Mouse (Mus musculus) midbrain, embryonic 11.5 days (tissue): ENCODE measurements around the gene Ifnk. TPM values are rescaled to one million over a fixed set of nuclear protein-coding genes. Genes with fewer than 3 reads are reported as not detected.

ENCODE experiments used
- ATAC-seq: fragments of 200-750 bp; cut with Nextera tagmentation; 2 replicates; pipeline ENCODE4 v1.8.0; 2017; ENCODE audit warnings: moderate TSS enrichment, moderate library complexity; ENCODE audit not compliant: low FRiP score
- DNase-seq: peaks from one replicate; pipeline ENCODE4 v3.0.0; 2015; ENCODE audit warnings: low spot score; ENCODE audit errors: missing footprints
- H3K27ac ChIP-seq: fragments of 300-500 bp; sonication (generic); 2 replicates; pipeline ENCODE4 v1.5.1; 2014; ENCODE audit warnings: low read depth, low read length
- H3K27me3 ChIP-seq: fragments of 300-500 bp; sonication (generic); 2 replicates; pipeline ENCODE4 v1.6.1; 2014; ENCODE audit warnings: mild to moderate bottlenecking, low read length, moderate library complexity, mixed read lengths; ENCODE audit not compliant: control insufficient read depth, insufficient read depth
- H3K36me3 ChIP-seq: fragments of 300-500 bp; sonication (generic); 2 replicates; pipeline ENCODE4 v1.6.1; 2014; ENCODE audit warnings: mild to moderate bottlenecking, low read length, moderate library complexity, mixed read lengths; ENCODE audit not compliant: control insufficient read depth, insufficient read depth
- H3K4me1 ChIP-seq: fragments of 300-500 bp; sonication (generic); 2 replicates; pipeline ENCODE4 v1.6.1; 2014; ENCODE audit warnings: low read length; ENCODE audit not compliant: control insufficient read depth, insufficient read depth
- H3K4me2 ChIP-seq: fragments of 300-500 bp; sonication (generic); 2 replicates; pipeline ENCODE4 v1.6.1; 2014; ENCODE audit warnings: mild to moderate bottlenecking, moderate library complexity
- H3K4me3 ChIP-seq: fragments of 300-500 bp; sonication (generic); 2 replicates; pipeline ENCODE4 v1.5.1; 2014; ENCODE audit warnings: low read depth, low read length
- H3K9ac ChIP-seq: fragments of 300-500 bp; sonication (generic); 2 replicates; pipeline ENCODE4 v1.6.1; 2014; ENCODE audit warnings: low read length
- H3K9me3 ChIP-seq: fragments of 300-500 bp; sonication (generic); 2 replicates; pipeline ENCODE4 v1.6.1; 2016; ENCODE audit warnings: low read length; ENCODE audit not compliant: control insufficient read depth
- WGBS: fragments of 180-500 bp; shearing (Covaris S2); extraction: QIAGEN DNeasy Blood & Tissue Kit; methylation state at CpG from one replicate; pipeline ENCODE4 v1.1.7; 2014; 5-methylcytosine and 5-hydroxymethylcytosine counted together
- polyA plus RNA-seq: library from polyadenylated mRNA; unstranded; fragments of >200 nt; fragmentation: Nextera tagmentation; extraction: Ambion mirVana; gene quantifications from 2 replicates; pipeline ENCODE4 v1.2.1, GENCODE M21; 2014

The Ifnk gene
- polyA plus RNA-seq, 1 experiment from 2014 or later: 0.46 TPM

DNA sequence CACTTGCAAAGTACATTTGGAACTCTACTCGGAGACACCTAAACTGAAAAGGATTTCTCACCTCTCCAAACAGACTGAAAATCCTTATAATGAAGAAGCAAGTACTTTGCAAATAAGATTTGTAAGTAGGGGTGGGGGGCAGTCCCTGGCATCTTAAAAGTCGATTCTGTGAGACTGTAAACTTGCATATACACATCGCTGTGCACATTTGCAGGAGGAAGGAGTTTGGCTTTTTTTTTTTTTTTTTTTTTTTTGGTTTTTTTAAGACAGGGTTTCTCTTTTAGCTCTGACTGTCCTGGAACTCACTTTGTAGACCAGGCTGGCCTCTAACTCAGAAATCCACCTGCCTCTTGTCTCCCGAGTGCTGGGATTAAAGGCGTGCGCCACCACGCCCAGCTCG, 31.3 kb upstream of the Ifnk start:
- ATAC-seq: no peak
- H3K4me3 ChIP-seq: no peak overlapping the region
- DNase-seq: no peak
- H3K36me3 ChIP-seq: no peaks in the 10 kb centered on the region
- 87% methylated on average over 8 of the region's 8 CpGs for WGBS
- no peaks in the 10 kb centered on the region for H3K27me3 ChIP-seq
- peaks cover 28% of the 10 kb centered on the region for H3K4me1 ChIP-seq
- no peak overlapping the region for H3K27ac ChIP-seq
- H3K4me2 ChIP-seq: no peak overlapping the region
- no peaks in the 10 kb centered on the region for H3K9me3 ChIP-seq
- no peak overlapping the region for H3K9ac ChIP-seq

DNA sequence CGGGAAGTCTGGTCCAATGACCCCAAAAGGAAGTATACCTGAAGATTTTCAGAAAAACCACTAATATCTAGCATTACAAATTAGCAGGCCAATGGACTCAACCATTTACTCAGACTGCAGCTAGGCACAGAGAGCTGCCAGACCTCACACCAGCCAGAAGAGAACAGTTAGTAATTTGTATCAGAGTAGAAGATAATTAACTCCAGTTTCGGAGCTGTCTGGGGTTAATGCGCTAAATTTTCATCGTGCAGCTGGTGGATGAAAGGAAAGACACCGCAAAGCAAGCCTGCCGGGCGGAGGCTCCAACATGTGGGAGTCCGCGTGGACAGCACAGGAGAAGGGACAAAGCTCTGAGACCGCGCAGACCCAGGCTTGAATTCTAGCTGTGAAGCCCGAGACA, 30.8 kb upstream of the Ifnk start:
- Histone ChIP-seq H3K9me3 (no peaks in the 10 kb centered on the region), H3K9ac (no peak overlapping the region), H3K4me1 (peaks cover 32% of the 10 kb centered on the region), H3K4me2 (no peak overlapping the region), H3K36me3 (no peaks in the 10 kb centered on the region), H3K27ac (no peak overlapping the region), H3K4me3 (no peak overlapping the region), H3K27me3 (no peaks in the 10 kb centered on the region)
- WGBS: 52% methylated on average over 12 of the region's 12 CpGs
- ATAC-seq (no peak), DNase-seq (no peak)

DNA sequence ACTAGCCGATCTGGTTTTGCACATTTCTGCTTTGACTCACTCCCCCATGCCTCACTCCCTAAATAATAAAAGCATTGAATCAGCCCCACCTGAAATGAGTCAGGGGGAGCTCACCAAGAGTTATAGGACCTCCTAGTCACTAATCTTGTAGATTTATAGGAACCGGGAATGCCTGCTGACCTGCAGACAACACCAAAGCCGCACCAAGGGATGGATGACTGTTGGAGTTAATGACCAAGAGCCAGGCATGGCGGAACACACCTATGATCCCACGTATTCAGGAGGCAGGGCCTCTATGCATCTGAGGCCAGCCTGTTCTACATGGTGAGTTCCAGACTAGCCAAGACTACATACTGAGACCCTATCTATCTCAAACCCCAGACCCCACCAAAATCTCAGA, 28.8 kb upstream of the Ifnk start:
- DNase-seq (peak; percentile 82), ATAC-seq (no peak)
- H3K36me3 ChIP-seq: no peaks in the 10 kb centered on the region
- H3K9ac ChIP-seq: no peak overlapping the region
- peaks cover 41% of the 10 kb centered on the region for H3K4me1 ChIP-seq
- no peaks in the 10 kb centered on the region for H3K9me3 ChIP-seq
- H3K4me3 ChIP-seq: no peak overlapping the region
- H3K27me3 ChIP-seq: no peaks in the 10 kb centered on the region
- peak overlapping the region; percentile 22; the same call in 1 of the 2 replicates for H3K4me2 ChIP-seq
- 67% methylated on average over 5 of the region's 5 CpGs for WGBS
- no peak overlapping the region for H3K27ac ChIP-seq

DNA sequence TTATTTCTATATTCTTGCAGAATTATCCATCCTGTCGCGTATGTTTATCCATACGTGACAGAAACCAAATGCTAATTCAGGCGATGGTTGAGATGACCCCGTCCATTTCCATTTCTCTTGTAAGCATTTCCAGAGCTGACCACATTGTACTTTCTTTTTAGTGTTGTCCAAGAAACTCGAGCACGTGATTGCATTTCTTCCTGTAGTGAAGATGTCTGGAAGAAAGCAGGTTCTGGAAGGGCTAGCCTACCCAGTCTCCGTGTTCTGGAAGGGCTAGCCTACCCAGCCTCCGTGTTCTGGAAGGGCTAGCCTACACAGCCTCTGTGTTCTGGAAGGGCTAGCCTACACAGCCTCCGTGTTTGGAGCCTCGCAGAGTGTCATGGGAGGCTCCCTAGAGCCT, 27.8 kb upstream of the Ifnk start:
- Histone ChIP-seq H3K9ac (no peak overlapping the region), H3K27me3 (no peaks in the 10 kb centered on the region), H3K4me2 (peak overlapping the region; percentile 30; the same call in 1 of the 2 replicates), H3K36me3 (no peaks in the 10 kb centered on the region), H3K27ac (no peak overlapping the region; the same call in 1 of the 2 replicates), H3K4me1 (peaks cover 41% of the 10 kb centered on the region), H3K4me3 (peak overlapping the region; percentile 7; the same call in 1 of the 2 replicates), H3K9me3 (no peaks in the 10 kb centered on the region)
- no peak for ATAC-seq
- peak; percentile 85 for DNase-seq
- WGBS: 80% methylated on average over 11 of the region's 11 CpGs

DNA sequence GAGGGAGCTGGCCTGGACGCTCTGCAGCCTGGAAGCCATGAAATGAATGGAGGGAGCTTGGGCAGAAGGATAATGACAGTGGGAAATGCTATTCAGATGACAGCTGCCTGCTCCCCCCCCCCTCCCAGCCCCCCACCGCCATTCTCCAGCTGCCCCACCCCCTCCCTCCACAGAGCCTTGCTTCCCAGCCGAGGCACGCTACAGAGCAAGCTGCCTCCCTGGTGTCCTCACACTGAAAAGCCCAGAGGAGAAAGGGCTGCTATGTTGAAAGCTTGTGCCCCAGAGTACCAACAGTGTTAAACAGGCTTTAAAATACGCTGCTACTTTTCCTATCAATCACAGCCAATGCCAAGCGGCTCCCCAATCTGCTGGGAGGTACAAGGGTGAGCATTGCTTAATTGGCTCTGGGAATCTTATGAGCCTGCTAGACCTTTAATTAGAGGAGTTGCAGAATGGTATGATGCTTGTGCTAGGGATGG, 26.5 kb upstream of the Ifnk start:
- peak overlapping the region; percentile 33; the same call in 1 of the 2 replicates for H3K9ac ChIP-seq
- H3K4me3 ChIP-seq: peak overlapping the region; percentile 19; the same call in 1 of the 2 replicates
- DNase-seq: peak; percentile 92
- peaks cover 41% of the 10 kb centered on the region for H3K4me1 ChIP-seq
- no peaks in the 10 kb centered on the region for H3K27me3 ChIP-seq
- H3K9me3 ChIP-seq: no peaks in the 10 kb centered on the region
- H3K36me3 ChIP-seq: no peaks in the 10 kb centered on the region
- peak overlapping the region; percentile 30 for H3K4me2 ChIP-seq
- ATAC-seq: peak; percentile 91
- WGBS: 0% methylated on average over 6 of the region's 6 CpGs
- peak overlapping the region; percentile 80 for H3K27ac ChIP-seq

DNA sequence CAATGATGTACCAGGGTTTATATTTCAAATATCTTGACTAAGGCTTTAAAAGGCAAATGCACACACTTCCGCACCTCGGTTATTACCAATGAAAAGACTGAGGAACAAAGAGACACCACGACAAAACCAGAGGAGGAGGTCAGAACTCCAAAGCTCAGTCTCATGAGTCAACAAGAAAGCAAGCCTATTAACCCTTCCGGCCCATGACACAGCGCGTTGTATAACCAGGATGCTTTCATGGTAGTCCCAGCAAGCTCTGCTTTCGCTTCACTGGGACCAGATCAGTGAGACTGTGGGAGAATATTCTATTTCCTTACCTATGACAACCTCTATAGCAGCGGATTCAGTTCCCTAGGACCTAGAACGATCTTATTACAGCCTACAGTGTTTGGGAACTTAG, 25.1 kb upstream of the Ifnk start:
- Histone ChIP-seq H3K27me3 (no peaks in the 10 kb centered on the region), H3K4me1 (peaks cover 41% of the 10 kb centered on the region), H3K36me3 (no peaks in the 10 kb centered on the region), H3K27ac (no peak overlapping the region), H3K4me3 (no peak overlapping the region), H3K9ac (no peak overlapping the region), H3K4me2 (no peak overlapping the region), H3K9me3 (no peaks in the 10 kb centered on the region)
- 50% methylated on average over 9 of the region's 9 CpGs for WGBS
- DNase-seq (peak; percentile 94), ATAC-seq (no peak)

DNA sequence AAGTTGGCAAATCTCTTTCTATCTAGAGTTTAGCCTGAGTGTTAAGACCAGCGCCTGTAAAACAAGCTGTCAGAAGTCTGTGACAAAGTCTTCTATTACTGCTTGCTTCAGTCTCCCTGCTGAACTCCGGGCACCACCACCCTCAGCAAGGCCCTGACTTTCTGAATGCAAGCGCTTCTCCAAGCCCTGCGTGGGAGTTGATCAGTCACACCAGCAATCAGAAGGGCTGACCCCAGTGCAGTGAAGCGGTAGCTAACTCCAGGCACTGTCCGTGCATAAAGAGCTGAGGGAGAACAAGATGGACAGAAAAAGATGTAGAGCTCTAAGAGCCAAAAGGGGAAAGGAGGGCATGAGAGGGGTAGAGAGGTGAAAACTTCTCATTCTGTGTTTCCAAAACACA, 24.1 kb upstream of the Ifnk start:
- Histone ChIP-seq H3K4me1 (peaks cover 34% of the 10 kb centered on the region), H3K4me2 (no peak overlapping the region), H3K4me3 (no peak overlapping the region), H3K9ac (no peak overlapping the region), H3K9me3 (no peaks in the 10 kb centered on the region), H3K36me3 (no peaks in the 10 kb centered on the region), H3K27me3 (no peaks in the 10 kb centered on the region), H3K27ac (no peak overlapping the region)
- DNase-seq (no peak), ATAC-seq (no peak)
- 42% methylated on average over 6 of the region's 6 CpGs for WGBS

DNA sequence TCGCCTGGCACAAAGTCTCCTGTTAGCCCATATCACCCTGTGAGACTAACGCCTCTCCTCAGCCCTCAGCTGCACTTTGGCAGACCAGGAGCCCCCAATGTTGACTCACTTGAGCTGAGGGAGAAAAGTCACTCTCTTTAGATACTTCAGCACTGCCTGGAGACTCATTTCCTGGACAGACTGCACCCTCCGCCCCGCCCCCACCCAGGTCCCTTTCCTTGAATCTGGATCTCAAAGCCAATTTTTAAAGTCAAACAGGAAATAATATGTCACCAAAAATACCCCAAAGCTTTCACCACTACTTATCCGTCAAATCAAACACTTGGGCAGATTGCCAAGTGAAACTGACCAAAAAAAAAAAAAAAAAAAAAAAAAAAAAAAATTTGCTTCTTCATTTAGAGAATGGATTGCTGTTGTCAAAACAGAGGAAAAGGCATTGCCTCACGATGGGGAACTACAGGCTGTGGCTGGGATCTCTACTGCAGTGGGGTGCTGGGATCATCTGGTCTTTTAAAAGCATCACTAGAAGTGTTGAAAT, 21.4 kb upstream of the Ifnk start:
- Histone ChIP-seq H3K27me3 (no peaks in the 10 kb centered on the region), H3K4me1 (peaks cover 19% of the 10 kb centered on the region), H3K9ac (no peak overlapping the region), H3K9me3 (no peaks in the 10 kb centered on the region), H3K4me3 (no peak overlapping the region), H3K27ac (no peak overlapping the region), H3K4me2 (no peak overlapping the region), H3K36me3 (no peaks in the 10 kb centered on the region)
- DNase-seq (no peak), ATAC-seq (no peak)
- 86% methylated on average over 6 of the region's 6 CpGs for WGBS

DNA sequence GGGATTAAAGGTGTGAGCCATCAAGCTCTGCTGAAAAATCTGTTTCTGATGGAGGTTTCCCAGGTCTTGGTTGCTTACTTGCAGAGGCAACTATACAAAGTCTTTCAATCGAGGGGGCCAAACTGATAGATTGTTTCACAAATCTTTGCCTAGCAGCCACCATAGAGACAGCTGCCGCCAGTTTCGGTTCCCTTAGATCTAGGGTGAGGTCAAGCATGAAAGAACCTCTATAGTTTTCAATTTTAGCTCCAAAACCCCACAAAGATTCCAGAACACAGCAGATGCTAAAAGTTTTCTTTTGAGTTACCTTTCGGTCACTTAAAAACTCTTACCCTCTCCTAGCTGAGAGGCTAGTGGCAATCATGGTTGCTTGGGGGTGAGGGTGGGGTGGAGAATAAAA, 20.3 kb upstream of the Ifnk start:
- Histone ChIP-seq H3K4me1 (peaks cover 12% of the 10 kb centered on the region; the same call in 1 of the 2 replicates), H3K27ac (no peak overlapping the region), H3K36me3 (no peaks in the 10 kb centered on the region), H3K4me3 (no peak overlapping the region), H3K9me3 (no peaks in the 10 kb centered on the region), H3K4me2 (no peak overlapping the region), H3K27me3 (no peaks in the 10 kb centered on the region), H3K9ac (no peak overlapping the region)
- DNase-seq: no peak
- 68% methylated on average over 4 of the region's 4 CpGs for WGBS
- no peak for ATAC-seq
